Mouse (Mus musculus) kidney, adult 2 months (tissue): Measurements from ENCODE around the gene Ly6g6e. TPM values are rescaled to one million over a fixed set of nuclear protein-coding genes. Genes with fewer than 3 reads are reported as not detected.
"Not testable (repeated sequence)": the region's sequence is repeated elsewhere in the genome, so short reads cannot be mapped to it uniquely, and the experiment has no call there.

Experiments
- DNase-seq: peaks from one replicate; pipeline ENCODE4 v3.0.0; 2021
- H3K27ac ChIP-seq: fragments of 200-500 bp; 2 replicates; pipeline ENCODE4 v1.5.1; 2012; ENCODE audit warnings: low read depth, low read length, control low read depth, inconsistent platforms; ENCODE audit not compliant: insufficient read depth
- H3K27me3 ChIP-seq: fragments of 200-500 bp; replicated peaks from 2 replicates; pipeline ENCODE4 v1.6.1; 2012; ENCODE audit warnings: mild to moderate bottlenecking, moderate library complexity, low read length, inconsistent platforms; ENCODE audit not compliant: control insufficient read depth, insufficient read depth
- H3K36me3 ChIP-seq: fragments of 200-500 bp; 2 replicates; pipeline ENCODE4 v1.6.1; 2012; ENCODE audit warnings: mild to moderate bottlenecking, moderate library complexity, low read length, inconsistent platforms; ENCODE audit not compliant: control insufficient read depth, insufficient read depth
- H3K4me1 ChIP-seq: fragments of 200-500 bp; 2 replicates; pipeline ENCODE4 v1.6.1; 2011; ENCODE audit warnings: low read length; ENCODE audit not compliant: control insufficient read depth, insufficient read depth
- H3K4me3 ChIP-seq: fragments of 200-500 bp; 2 replicates; pipeline ENCODE4 v1.5.1; 2011; ENCODE audit warnings: mild to moderate bottlenecking, low read depth, low read length, control low read depth; ENCODE audit not compliant: insufficient read depth
- CTCF ChIP-seq: fragments of 200-500 bp; conservative IDR thresholded peaks from 2 replicates; pipeline ENCODE4 v1.5.1; 2011; ENCODE audit warnings: low read depth, mild to moderate bottlenecking, control low read depth, low read length, moderate library complexity, mixed read lengths; ENCODE audit not compliant: insufficient read depth, insufficient read length
- POLR2A ChIP-seq: fragments of 200-500 bp; IDR thresholded peaks from one replicate; pipeline ENCODE4 v1.6.1; 2011; ENCODE audit warnings: low read depth, low read length, control low read depth
- whole genome bisulfite sequencing: fragments of 180-500 bp; shearing (Covaris S2); methylation state at CpG from one replicate; pipeline ENCODE4 v1.1.7; 2018; 5-methylcytosine and 5-hydroxymethylcytosine counted together
- polyA plus RNA-seq: library from polyadenylated mRNA; depleted of rRNA; stranded (reverse); fragments of >200 nt; gene quantifications from 2 replicates; pipeline ENCODE4 v1.2.3, GENCODE M21; 2012; rRNA removed

Gene Ly6g6e
- polyA plus RNA-seq = 2.1 and 2.5 TPM in 2 replicates

GRCm38 (mm10) chr17:35076507-35077176 is at the start of gene Ly6g6e:
Ly6g6e (plus strand) TSS chr17:35076902.
- DNase-seq = no peak
- H3K27ac ChIP-seq = peak within 1 kb of the TSS; percentile 81
- TF ChIP-seq POLR2A (no peak), CTCF (no peak)
- H3K36me3 ChIP-seq = no peaks in the 10 kb centered on the region
- H3K27me3 ChIP-seq = no peaks in the 10 kb centered on the region
- 50% methylated on average over 10 of the region's 10 CpGs for WGBS
- H3K4me3 ChIP-seq = peak within 1 kb of the TSS; percentile 66
- H3K4me1 ChIP-seq = peaks cover 10% of the 10 kb centered on the region; the same call in 1 of the 2 replicates

GRCm38 (mm10) chr17:35027277-35028068 is 49.2 kb upstream of the Ly6g6e start, which contains the start of gene Sapcd1:
Sapcd1 (minus strand) TSS chr17:35028016.
- Histone ChIP-seq H3K4me3 (no peak within 1 kb of the TSS), H3K27me3 (no peaks in the 10 kb centered on the region), H3K27ac (no peak within 1 kb of the TSS), H3K36me3 (no peaks in the 10 kb centered on the region), H3K4me1 (no peaks in the 10 kb centered on the region)
- DNase-seq = no peak
- WGBS = 62% methylated on average over 13 of the region's 13 CpGs
- TF ChIP-seq CTCF (no peak), POLR2A (no peak)

- H3K27me3 ChIP-seq = no peaks in the 10 kb centered on the region
- no peak overlapping the region for H3K27ac ChIP-seq
- no peaks in the 10 kb centered on the region for H3K36me3 ChIP-seq
- no peak for DNase-seq
- H3K4me1 ChIP-seq = no peaks in the 10 kb centered on the region
- no peak overlapping the region for H3K4me3 ChIP-seq
- no peak for TF ChIP-seq CTCF
- no peak for TF ChIP-seq POLR2A
- 61% methylated on average over 2 of the region's 2 CpGs for WGBS
These were observed 48.4 kb upstream of the Ly6g6e start for GRCm38 (mm10) chr17:35028315-35028714.

GRCm38 (mm10) chr17:35029691-35030532 is 46.8 kb upstream of the Ly6g6e start:
- TF ChIP-seq CTCF = peak; percentile 71
- TF ChIP-seq POLR2A = no peak
- Histone ChIP-seq H3K4me1 (no peaks in the 10 kb centered on the region), H3K27me3 (no peaks in the 10 kb centered on the region), H3K27ac (no peak overlapping the region), H3K4me3 (no peak overlapping the region), H3K36me3 (no peaks in the 10 kb centered on the region)
- DNase-seq = peak; percentile 35
- WGBS = 39% methylated on average over 19 of the region's 19 CpGs

GRCm38 (mm10) chr17:35031272-35031671 is 45.4 kb upstream of the Ly6g6e start:
- TF ChIP-seq CTCF = no peak
- TF ChIP-seq POLR2A = no peak
- Histone ChIP-seq H3K4me3 (no peak overlapping the region), H3K27ac (no peak overlapping the region), H3K27me3 (no peaks in the 10 kb centered on the region), H3K36me3 (no peaks in the 10 kb centered on the region), H3K4me1 (no peaks in the 10 kb centered on the region)
- DNase-seq = no peak
- WGBS = 89% methylated on average over 11 of the region's 11 CpGs

GRCm38 (mm10) chr17:35031880-35032279 is 44.8 kb upstream of the Ly6g6e start:
- no peaks in the 10 kb centered on the region for H3K36me3 ChIP-seq
- WGBS = 85% methylated on average over 7 of the region's 7 CpGs

GRCm38 (mm10) chr17:35032323-35032870 is 44.3 kb upstream of the Ly6g6e start:
- Histone ChIP-seq H3K36me3 (no peaks in the 10 kb centered on the region), H3K4me1 (no peaks in the 10 kb centered on the region), H3K4me3 (no peak overlapping the region), H3K27me3 (no peaks in the 10 kb centered on the region), H3K27ac (no peak overlapping the region)
- WGBS = 77% methylated on average over 8 of the region's 8 CpGs
- no peak for DNase-seq
- TF ChIP-seq POLR2A (no peak), CTCF (no peak)

More at GRCm38 (mm10) chr17:35031880-35032279, 44.8 kb upstream of the Ly6g6e start:
- DNase-seq = no peak
- no peaks in the 10 kb centered on the region for H3K4me1 ChIP-seq
- TF ChIP-seq POLR2A = no peak
- no peak for TF ChIP-seq CTCF
- no peaks in the 10 kb centered on the region for H3K27me3 ChIP-seq
- no peak overlapping the region for H3K27ac ChIP-seq
- H3K4me3 ChIP-seq = no peak overlapping the region

- not testable (repeated sequence) for H3K4me1 ChIP-seq, H3K27ac ChIP-seq, DNase-seq, H3K27me3 ChIP-seq, H3K4me3 ChIP-seq, H3K36me3 ChIP-seq
- 70% methylated on average over 1 of the region's 1 CpGs for WGBS
These were observed 43.0 kb upstream of the Ly6g6e start for GRCm38 (mm10) chr17:35033703-35034102.
